Mouse (Mus musculus) midbrain, embryonic 15.5 days (tissue): ENCODE measurements around the gene Zfyve28. TPM values are rescaled to one million over a fixed set of nuclear protein-coding genes. Genes with fewer than 3 reads are reported as not detected.

Source experiments
- ATAC-seq: fragments of 200-750 bp; cut with Nextera tagmentation; replicated peaks from 2 replicates; pipeline ENCODE4 v1.8.0; 2017; ENCODE audit warnings: moderate TSS enrichment
- H3K27ac ChIP-seq: fragments of 300-500 bp; sonication (generic); 2 replicates; pipeline ENCODE4 v1.5.1; 2015; ENCODE audit warnings: mild to moderate bottlenecking, inconsistent platforms
- H3K27me3 ChIP-seq: fragments of 300-500 bp; sonication (generic); replicated peaks from 2 replicates; pipeline ENCODE4 v1.6.1; 2015; ENCODE audit warnings: inconsistent platforms
- H3K36me3 ChIP-seq: fragments of 300-500 bp; sonication (generic); replicated peaks from 2 replicates; pipeline ENCODE4 v1.6.1; 2015; ENCODE audit warnings: inconsistent platforms
- H3K4me1 ChIP-seq: fragments of 300-500 bp; sonication (generic); 2 replicates; pipeline ENCODE4 v1.6.1; 2015; ENCODE audit warnings: inconsistent platforms
- H3K4me2 ChIP-seq: fragments of 300-500 bp; sonication (generic); 2 replicates; pipeline ENCODE4 v1.6.1; 2015; ENCODE audit warnings: inconsistent platforms, mild to moderate bottlenecking, moderate library complexity
- H3K4me3 ChIP-seq: fragments of 300-500 bp; sonication (generic); 2 replicates; pipeline ENCODE4 v1.5.1; 2015; ENCODE audit warnings: mild to moderate bottlenecking, inconsistent platforms
- H3K9ac ChIP-seq: fragments of 300-500 bp; sonication (generic); 2 replicates; pipeline ENCODE4 v1.6.1; 2015; ENCODE audit warnings: mild to moderate bottlenecking, inconsistent platforms
- H3K9me3 ChIP-seq: fragments of 300-500 bp; sonication (generic); 2 replicates; pipeline ENCODE4 v1.6.1; 2016; ENCODE audit warnings: inconsistent platforms
- WGBS: fragments of 180-500 bp; shearing (Covaris S2); methylation state at CpG from one replicate; pipeline ENCODE4 v1.1.7; 2015; ENCODE audit warnings: mixed read lengths; 5-methylcytosine and 5-hydroxymethylcytosine counted together
- polyA plus RNA-seq: library from polyadenylated mRNA; unstranded; fragments of >200 nt; fragmentation: Nextera tagmentation; extraction: Ambion mirVana; gene quantifications from 2 replicates; pipeline ENCODE4 v1.2.1, GENCODE M21; 2015

Zfyve28 gene
- polyA plus RNA-seq, 1 experiment from 2014 or later: 6.1 TPM

- 60% methylated on average over 3 of the region's 3 CpGs for WGBS
- no peak overlapping the region for H3K4me2 ChIP-seq
Measured at GRCm38 (mm10) chr5:34284156-34284750, 4.0 kb downstream of the Zfyve28 start.

DNA sequence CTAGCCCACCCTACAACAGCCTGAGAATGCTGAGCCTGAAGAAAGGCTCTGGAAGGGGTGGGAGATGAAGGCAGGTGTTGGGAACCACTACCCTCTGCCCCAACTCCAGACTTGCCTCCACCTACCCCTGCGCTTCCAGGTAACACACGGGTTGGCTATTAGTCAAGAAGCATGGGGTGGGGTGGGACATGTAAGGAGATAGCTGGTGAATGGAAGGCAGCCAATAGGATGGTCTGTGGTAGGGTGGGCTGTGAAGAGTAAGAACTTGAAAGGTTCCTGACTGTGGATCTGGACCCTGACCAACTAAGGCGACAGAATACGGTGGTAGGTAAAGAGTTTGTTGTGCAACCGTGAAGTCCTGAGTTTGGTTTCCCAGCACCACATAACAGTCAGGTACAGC, 4.9 kb downstream of the Zfyve28 start:
- peaks cover 14% of the 10 kb centered on the region for H3K4me1 ChIP-seq
- peaks cover 19% of the 10 kb centered on the region for H3K27me3 ChIP-seq
- no peak overlapping the region for H3K4me2 ChIP-seq
- 92% methylated on average over 5 of the region's 5 CpGs for WGBS
- no peak overlapping the region for H3K9ac ChIP-seq
- no peak overlapping the region for H3K4me3 ChIP-seq
- ATAC-seq: no peak
- H3K36me3 ChIP-seq: no peaks in the 10 kb centered on the region
- H3K27ac ChIP-seq: no peak overlapping the region
- H3K9me3 ChIP-seq: no peaks in the 10 kb centered on the region

More at GRCm38 (mm10) chr5:34284156-34284750, 4.0 kb downstream of the Zfyve28 start:
- H3K4me1 ChIP-seq: peaks cover 17% of the 10 kb centered on the region
- H3K27ac ChIP-seq: no peak overlapping the region
- H3K9me3 ChIP-seq: no peaks in the 10 kb centered on the region
- H3K9ac ChIP-seq: no peak overlapping the region
- no peaks in the 10 kb centered on the region for H3K36me3 ChIP-seq
- peaks cover 19% of the 10 kb centered on the region for H3K27me3 ChIP-seq
- no peak overlapping the region for H3K4me3 ChIP-seq
- no peak for ATAC-seq

DNA sequence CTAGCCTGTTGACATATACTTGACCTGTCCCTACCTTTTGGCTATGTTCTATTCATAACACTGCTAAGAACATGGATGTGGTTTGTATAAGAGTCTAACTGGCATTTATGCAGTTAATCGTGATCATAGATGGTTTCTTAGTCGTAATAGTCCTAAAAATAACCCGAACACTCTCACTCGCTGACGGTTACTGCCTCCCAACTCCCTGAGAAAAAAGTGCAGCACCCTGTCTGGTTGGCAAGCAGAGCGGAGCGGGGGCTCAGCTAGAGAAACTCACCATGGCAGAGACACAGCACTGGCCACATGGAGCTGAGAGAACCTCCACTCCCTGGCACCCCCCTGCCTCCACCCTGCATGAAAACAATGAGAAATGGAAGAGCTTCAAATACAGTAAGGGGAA, 7.3 kb downstream of the Zfyve28 start:
- Histone ChIP-seq H3K36me3 (no peaks in the 10 kb centered on the region), H3K4me1 (no peaks in the 10 kb centered on the region), H3K4me3 (no peak overlapping the region), H3K9ac (no peak overlapping the region), H3K4me2 (no peak overlapping the region), H3K27ac (no peak overlapping the region), H3K9me3 (no peaks in the 10 kb centered on the region), H3K27me3 (peaks cover 12% of the 10 kb centered on the region)
- no peak for ATAC-seq
- WGBS: 89% methylated on average over 7 of the region's 7 CpGs

DNA sequence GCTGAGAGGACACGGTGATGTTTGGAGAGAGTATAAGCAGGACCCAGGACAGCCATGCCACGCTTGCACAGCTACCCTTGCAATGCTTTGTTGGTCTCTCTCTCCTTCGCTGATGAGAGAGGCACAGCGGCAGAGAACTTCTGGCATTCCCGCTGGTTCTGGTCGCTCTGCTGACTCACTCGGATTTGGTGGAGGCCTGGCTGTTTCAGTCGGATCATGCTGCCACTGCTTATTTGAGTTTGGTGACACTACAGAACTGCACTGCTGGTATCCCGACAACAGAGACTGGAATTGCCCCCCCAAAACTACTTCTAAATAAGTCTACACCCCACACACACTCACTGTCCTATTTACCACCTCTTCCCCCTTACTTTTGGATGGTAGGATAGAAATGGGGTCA, 9.0 kb downstream of the Zfyve28 start:
- ATAC-seq: no peak
- Histone ChIP-seq H3K4me2 (no peak overlapping the region), H3K4me3 (no peak overlapping the region), H3K9me3 (no peaks in the 10 kb centered on the region), H3K27ac (no peak overlapping the region), H3K27me3 (peaks cover 4% of the 10 kb centered on the region; the same call in 1 of the 2 replicates), H3K9ac (no peak overlapping the region), H3K36me3 (no peaks in the 10 kb centered on the region), H3K4me1 (no peaks in the 10 kb centered on the region)
- WGBS: 89% methylated on average over 9 of the region's 9 CpGs

GRCm38 (mm10) chr5:34278058-34278457, 10.2 kb downstream of the Zfyve28 start:
- Histone ChIP-seq H3K27me3 (no peaks in the 10 kb centered on the region), H3K27ac (no peak overlapping the region), H3K9me3 (no peaks in the 10 kb centered on the region), H3K4me3 (no peak overlapping the region), H3K9ac (no peak overlapping the region), H3K4me1 (no peaks in the 10 kb centered on the region), H3K4me2 (no peak overlapping the region), H3K36me3 (no peaks in the 10 kb centered on the region)
- no peak for ATAC-seq
- WGBS: 83% methylated on average over 4 of the region's 4 CpGs

DNA sequence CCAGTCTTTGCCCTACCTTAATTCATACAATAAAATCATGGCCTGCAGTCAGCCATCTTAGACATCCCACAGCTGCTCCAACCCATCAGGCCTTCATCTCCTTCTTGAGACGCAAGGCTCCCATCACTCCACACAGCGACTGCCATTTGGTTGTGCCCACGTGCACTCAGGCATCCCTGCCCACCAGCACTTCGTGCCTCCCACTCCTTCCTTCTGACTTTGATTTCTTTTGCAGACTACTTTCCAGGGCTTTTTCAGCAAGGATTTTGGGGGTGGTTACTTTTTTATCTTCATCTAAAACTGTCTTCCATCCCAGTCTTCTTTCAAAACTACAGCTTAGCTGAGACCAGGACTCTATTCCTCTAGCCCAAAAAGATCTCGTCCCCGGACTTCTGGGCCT, 11.5 kb downstream of the Zfyve28 start:
- no peak overlapping the region for H3K4me2 ChIP-seq
- WGBS: 89% methylated on average over 6 of the region's 6 CpGs
- H3K27me3 ChIP-seq: no peaks in the 10 kb centered on the region
- no peaks in the 10 kb centered on the region for H3K9me3 ChIP-seq
- no peak for ATAC-seq
- no peaks in the 10 kb centered on the region for H3K36me3 ChIP-seq
- no peaks in the 10 kb centered on the region for H3K4me1 ChIP-seq
- H3K4me3 ChIP-seq: no peak overlapping the region
- H3K9ac ChIP-seq: no peak overlapping the region
- no peak overlapping the region for H3K27ac ChIP-seq

DNA sequence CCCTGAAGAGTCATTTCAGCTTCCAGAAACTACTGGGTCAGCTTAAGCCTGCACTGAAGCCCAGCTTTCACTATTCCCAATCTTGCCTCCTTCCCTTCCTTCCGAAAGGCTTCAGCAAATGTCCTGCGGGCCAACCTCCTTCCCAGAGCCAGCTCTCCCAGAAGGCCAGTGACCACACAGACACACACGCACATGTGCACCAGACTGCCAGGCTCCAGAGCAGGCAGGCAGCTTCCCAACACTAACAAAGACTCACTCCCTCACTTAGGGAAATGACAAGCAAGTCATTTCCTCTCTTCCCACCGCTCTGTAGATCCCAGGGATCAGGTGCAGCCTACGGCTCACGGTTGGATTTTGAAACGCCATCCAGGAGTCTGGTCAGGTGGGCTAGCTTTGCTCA, 12.1 kb downstream of the Zfyve28 start:
- H3K27ac ChIP-seq: no peak overlapping the region
- 86% methylated on average over 7 of the region's 7 CpGs for WGBS
- no peak for ATAC-seq
- no peaks in the 10 kb centered on the region for H3K4me1 ChIP-seq
- no peak overlapping the region for H3K4me2 ChIP-seq
- H3K9ac ChIP-seq: no peak overlapping the region
- no peak overlapping the region for H3K4me3 ChIP-seq
- H3K36me3 ChIP-seq: no peaks in the 10 kb centered on the region
- H3K27me3 ChIP-seq: no peaks in the 10 kb centered on the region
- no peaks in the 10 kb centered on the region for H3K9me3 ChIP-seq

- Histone ChIP-seq H3K9ac (no peak overlapping the region), H3K4me3 (no peak overlapping the region), H3K9me3 (no peaks in the 10 kb centered on the region), H3K27me3 (no peaks in the 10 kb centered on the region), H3K4me2 (no peak overlapping the region), H3K36me3 (no peaks in the 10 kb centered on the region), H3K27ac (no peak overlapping the region), H3K4me1 (no peaks in the 10 kb centered on the region)
- 87% methylated on average over 10 of the region's 10 CpGs for WGBS
- no peak for ATAC-seq
Measured at GRCm38 (mm10) chr5:34274676-34275293, 13.5 kb downstream of the Zfyve28 start.

- no peaks in the 10 kb centered on the region for H3K27me3 ChIP-seq
- 75% methylated on average over 3 of the region's 3 CpGs for WGBS
- no peak overlapping the region for H3K9ac ChIP-seq
- no peaks in the 10 kb centered on the region for H3K9me3 ChIP-seq
- H3K4me1 ChIP-seq: no peaks in the 10 kb centered on the region
- no peak overlapping the region for H3K27ac ChIP-seq
- H3K4me3 ChIP-seq: no peak overlapping the region
- H3K4me2 ChIP-seq: no peak overlapping the region
- no peak for ATAC-seq
- no peaks in the 10 kb centered on the region for H3K36me3 ChIP-seq
Measured at GRCm38 (mm10) chr5:34274268-34274667, 14.0 kb downstream of the Zfyve28 start.

- H3K27ac ChIP-seq: no peak overlapping the region
- WGBS: 86% methylated on average over 5 of the region's 5 CpGs
- H3K4me3 ChIP-seq: no peak overlapping the region
- ATAC-seq: no peak
- H3K9ac ChIP-seq: no peak overlapping the region
- no peaks in the 10 kb centered on the region for H3K36me3 ChIP-seq
- no peaks in the 10 kb centered on the region for H3K27me3 ChIP-seq
- no peaks in the 10 kb centered on the region for H3K4me1 ChIP-seq
- no peak overlapping the region for H3K4me2 ChIP-seq
- H3K9me3 ChIP-seq: no peaks in the 10 kb centered on the region
Measured at GRCm38 (mm10) chr5:34273251-34273681, 15.0 kb downstream of the Zfyve28 start.

DNA sequence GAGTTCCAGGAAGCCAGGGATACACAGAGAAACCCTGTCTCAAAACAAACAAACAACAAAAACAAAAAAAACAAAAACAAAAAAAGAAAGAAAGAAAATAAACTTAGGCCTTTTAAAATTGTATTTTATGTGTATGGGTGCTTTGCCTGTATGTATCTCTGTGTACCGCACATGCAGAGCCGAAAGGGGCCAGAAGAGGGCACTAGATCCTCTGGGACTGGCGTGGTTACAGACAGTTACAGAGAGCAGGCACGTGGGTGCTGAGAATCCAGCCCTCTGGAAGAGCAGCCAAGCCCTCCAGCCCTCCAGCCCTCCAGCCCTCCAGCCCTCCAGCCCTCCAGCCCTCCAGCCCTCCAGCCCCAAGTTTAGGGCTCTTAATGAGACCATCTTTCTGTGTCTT, 16.5 kb downstream of the Zfyve28 start:
- Histone ChIP-seq H3K4me2 (no peak overlapping the region), H3K27ac (no peak overlapping the region), H3K36me3 (no peaks in the 10 kb centered on the region), H3K4me3 (no peak overlapping the region), H3K9ac (no peak overlapping the region), H3K4me1 (no peaks in the 10 kb centered on the region), H3K9me3 (no peaks in the 10 kb centered on the region), H3K27me3 (no peaks in the 10 kb centered on the region)
- 18% methylated on average over 4 of the region's 4 CpGs for WGBS
- ATAC-seq: no peak

- WGBS: 77% methylated on average over 12 of the region's 12 CpGs
- H3K27me3 ChIP-seq: no peaks in the 10 kb centered on the region
- no peaks in the 10 kb centered on the region for H3K4me1 ChIP-seq
- no peaks in the 10 kb centered on the region for H3K36me3 ChIP-seq
- H3K27ac ChIP-seq: no peak overlapping the region
- no peaks in the 10 kb centered on the region for H3K9me3 ChIP-seq
- H3K4me3 ChIP-seq: no peak overlapping the region
- ATAC-seq: no peak
- no peak overlapping the region for H3K9ac ChIP-seq
- H3K4me2 ChIP-seq: no peak overlapping the region
Measured at GRCm38 (mm10) chr5:34269921-34270465, 18.3 kb downstream of the Zfyve28 start.
